Mouse (Mus musculus) lung, adult 2 months (tissue): ENCODE measurements around the gene Avpi1.

Source experiments
- CTCF ChIP-seq: fragments of 200-500 bp; IDR thresholded peaks from 2 replicates; pipeline ENCODE4 v1.5.1; 2011; ENCODE audit warnings: mild to moderate bottlenecking, low read length, control low read depth; ENCODE audit not compliant: insufficient read depth
- POLR2A ChIP-seq: fragments of 200-500 bp; IDR thresholded peaks from 2 replicates; pipeline ENCODE4 v1.6.1; 2011; ENCODE audit warnings: low read depth, mild to moderate bottlenecking, control low read depth, low read length, borderline replicate concordance; ENCODE audit errors: extremely low read depth

DNA sequence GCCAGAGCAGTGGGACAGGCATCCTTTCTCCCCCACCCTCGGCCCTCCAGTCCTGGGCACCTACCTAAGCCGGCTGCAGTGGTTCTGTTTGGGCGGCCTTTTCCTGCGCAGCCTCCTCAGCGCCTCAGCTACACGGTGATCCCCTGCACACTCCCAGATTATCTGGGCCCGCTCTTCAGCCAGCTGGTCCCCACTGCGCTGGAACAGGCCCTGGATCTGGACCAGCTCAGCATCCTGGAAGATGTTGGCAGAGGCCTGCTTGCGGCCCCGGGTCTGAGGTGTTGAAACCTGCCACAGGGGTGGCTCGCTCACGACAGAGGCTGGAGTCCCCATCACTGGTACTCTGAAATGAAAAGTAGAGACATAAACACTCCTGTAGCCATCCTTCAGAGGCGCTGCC lies 4.2 kb downstream of the Avpi1 start:
- no peak for TF ChIP-seq CTCF
- no peak for TF ChIP-seq POLR2A
